Mouse (Mus musculus) midbrain, embryonic 14.5 days (tissue): ENCODE measurements around the gene Clca3a1. TPM values are rescaled to one million over a fixed set of nuclear protein-coding genes. Genes with fewer than 3 reads are reported as not detected.

Source experiments
- ATAC-seq: fragments of 200-750 bp; cut with Nextera tagmentation; 2 replicates; pipeline ENCODE4 v1.8.0; 2017; ENCODE audit warnings: moderate number of reproducible peaks, moderate library complexity; ENCODE audit not compliant: low FRiP score, low TSS enrichment
- DNase-seq: peaks from one replicate; pipeline ENCODE4 v3.0.0-alpha.2; 2015
- H3K27ac ChIP-seq: fragments of 300-500 bp; sonication (generic); replicated peaks from 2 replicates; pipeline ENCODE4 v1.5.1; 2014; ENCODE audit warnings: mild to moderate bottlenecking, low read depth, low read length, moderate library complexity
- H3K27me3 ChIP-seq: fragments of 300-500 bp; sonication (generic); 2 replicates; pipeline ENCODE4 v1.6.1; 2014; ENCODE audit warnings: low read length, control low read depth, mixed read lengths; ENCODE audit not compliant: control insufficient read depth, insufficient read depth
- H3K36me3 ChIP-seq: fragments of 300-500 bp; sonication (generic); 2 replicates; pipeline ENCODE4 v1.6.1; 2014; ENCODE audit warnings: low read length, control low read depth; ENCODE audit not compliant: control insufficient read depth, insufficient read depth
- H3K4me1 ChIP-seq: fragments of 300-500 bp; sonication (generic); 2 replicates; pipeline ENCODE4 v1.6.1; 2014; ENCODE audit warnings: mild to moderate bottlenecking, antibody characterized with exemption, low read length, control low read depth; ENCODE audit not compliant: control insufficient read depth, insufficient read depth
- H3K4me2 ChIP-seq: fragments of 300-500 bp; sonication (generic); 2 replicates; pipeline ENCODE4 v1.6.1; 2014; ENCODE audit warnings: mild to moderate bottlenecking, low read length, moderate library complexity
- H3K4me3 ChIP-seq: fragments of 300-500 bp; sonication (generic); replicated peaks from 2 replicates; pipeline ENCODE4 v1.5.1; 2014; ENCODE audit warnings: low read depth, low read length
- H3K9ac ChIP-seq: fragments of 300-500 bp; sonication (generic); replicated peaks from 2 replicates; pipeline ENCODE4 v1.6.1; 2014; ENCODE audit warnings: mild to moderate bottlenecking, low read length, moderate library complexity
- H3K9me3 ChIP-seq: fragments of 300-500 bp; sonication (generic); 2 replicates; pipeline ENCODE4 v1.6.1; 2016; ENCODE audit warnings: low read length, control low read depth, mixed read lengths; ENCODE audit not compliant: control insufficient read depth
- WGBS: fragments of 180-500 bp; shearing (Covaris S2); extraction: QIAGEN DNeasy Blood & Tissue Kit; methylation state at CpG from one replicate; pipeline ENCODE4 v1.1.7; 2014; 5-methylcytosine and 5-hydroxymethylcytosine counted together
- polyA plus RNA-seq: library from polyadenylated mRNA; unstranded; fragments of >200 nt; fragmentation: Nextera tagmentation; extraction: Ambion mirVana; gene quantifications from 2 replicates; pipeline ENCODE4 v1.2.1, GENCODE M21; 2014

The Clca3a1 gene
- polyA plus RNA-seq, 1 experiment from 2014 or later, result 0.25 TPM

GRCm38 (mm10) chr3:144714606-144715005 lies 46.2 kb downstream of the Clca3a1 start:
- WGBS, result 86% methylated on average over 8 of the region's 8 CpGs
- H3K9me3 ChIP-seq, result no peaks in the 10 kb centered on the region
- H3K4me3 ChIP-seq, result no peak overlapping the region
- no peak overlapping the region for H3K27ac ChIP-seq
- no peak overlapping the region for H3K9ac ChIP-seq
- ATAC-seq (no peak), DNase-seq (no peak)
- peaks cover 21% of the 10 kb centered on the region for H3K4me1 ChIP-seq
- H3K4me2 ChIP-seq, result no peak overlapping the region
- H3K36me3 ChIP-seq, result peaks cover 22% of the 10 kb centered on the region
- H3K27me3 ChIP-seq, result no peaks in the 10 kb centered on the region

GRCm38 (mm10) chr3:144714126-144714525 lies 46.7 kb downstream of the Clca3a1 start:
- H3K27me3 ChIP-seq, result no peaks in the 10 kb centered on the region
- WGBS, result 55% methylated on average over 7 of the region's 7 CpGs
- no peak overlapping the region for H3K27ac ChIP-seq
- no peak overlapping the region for H3K4me3 ChIP-seq
- no peaks in the 10 kb centered on the region for H3K9me3 ChIP-seq
- no peak overlapping the region for H3K9ac ChIP-seq
- DNase-seq (no peak), ATAC-seq (no peak)
- H3K4me2 ChIP-seq, result no peak overlapping the region
- H3K36me3 ChIP-seq, result peaks cover 24% of the 10 kb centered on the region
- peaks cover 21% of the 10 kb centered on the region for H3K4me1 ChIP-seq

DNA sequence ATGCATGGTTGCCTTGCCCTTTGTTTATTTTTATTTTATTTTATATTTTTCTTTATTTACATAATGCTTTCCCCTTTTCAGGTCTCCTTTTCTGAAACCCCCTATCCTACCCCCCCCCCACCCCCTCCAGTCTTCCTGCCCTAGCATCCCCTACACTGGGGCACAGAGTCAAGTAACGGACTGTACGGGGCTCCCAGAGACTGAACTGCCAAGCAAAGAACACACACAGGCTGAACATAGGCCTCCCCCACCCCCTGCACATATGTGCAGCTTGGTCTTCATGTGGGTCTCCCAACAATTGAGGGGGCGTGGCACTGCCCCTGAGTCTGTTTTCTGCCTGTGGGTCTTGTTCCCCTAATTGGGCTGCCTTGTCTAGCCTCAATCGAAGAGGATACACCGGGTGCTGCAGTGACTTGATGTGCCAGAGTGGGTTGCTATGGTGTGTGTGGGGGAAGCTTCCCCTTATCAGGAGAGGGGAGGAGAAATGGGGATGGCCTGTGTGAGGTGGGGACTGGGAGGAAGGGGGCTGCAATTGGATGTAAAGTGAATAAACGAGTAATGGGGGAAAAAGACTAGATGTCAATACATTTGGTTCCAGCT lies 49.1 kb downstream of the Clca3a1 start:
- no peak overlapping the region for H3K9ac ChIP-seq
- no peak overlapping the region for H3K27ac ChIP-seq
- ATAC-seq, result no peak
- H3K9me3 ChIP-seq, result no peaks in the 10 kb centered on the region
- H3K36me3 ChIP-seq, result peaks cover 41% of the 10 kb centered on the region
- no peak for DNase-seq
- H3K4me3 ChIP-seq, result no peak overlapping the region
- WGBS, result 79% methylated on average over 6 of the region's 6 CpGs
- 0 out of 2 replicates have a peak, but pooled peaks cover 5% of the 10 kb centered on the region for H3K4me1 ChIP-seq
- H3K4me2 ChIP-seq, result no peak overlapping the region
- no peaks in the 10 kb centered on the region for H3K27me3 ChIP-seq

GRCm38 (mm10) chr3:144708612-144709011 lies 52.2 kb downstream of the Clca3a1 start:
- Histone ChIP-seq H3K9me3 (no peaks in the 10 kb centered on the region), H3K36me3 (peaks cover 57% of the 10 kb centered on the region), H3K4me1 (no peaks in the 10 kb centered on the region), H3K4me3 (no peak overlapping the region), H3K4me2 (no peak overlapping the region), H3K27me3 (no peaks in the 10 kb centered on the region), H3K27ac (no peak overlapping the region), H3K9ac (no peak overlapping the region)
- ATAC-seq (no peak), DNase-seq (no peak)
- 93% methylated on average over 5 of the region's 5 CpGs for WGBS

GRCm38 (mm10) chr3:144703959-144704358 lies 56.8 kb downstream of the Clca3a1 start:
- no peak overlapping the region for H3K4me3 ChIP-seq
- no peaks in the 10 kb centered on the region for H3K4me1 ChIP-seq
- no peaks in the 10 kb centered on the region for H3K27me3 ChIP-seq
- DNase-seq (no peak), ATAC-seq (no peak)
- no peaks in the 10 kb centered on the region for H3K9me3 ChIP-seq
- no peak overlapping the region for H3K27ac ChIP-seq
- 88% methylated on average over 6 of the region's 6 CpGs for WGBS
- peaks cover 56% of the 10 kb centered on the region for H3K36me3 ChIP-seq
- H3K9ac ChIP-seq, result no peak overlapping the region
- no peak overlapping the region for H3K4me2 ChIP-seq

GRCm38 (mm10) chr3:144698790-144699433 lies 61.9 kb downstream of the Clca3a1 start:
- Histone ChIP-seq H3K27me3 (no peaks in the 10 kb centered on the region), H3K4me3 (no peak overlapping the region), H3K27ac (no peak overlapping the region), H3K36me3 (peaks cover 71% of the 10 kb centered on the region), H3K4me1 (no peaks in the 10 kb centered on the region), H3K4me2 (no peak overlapping the region), H3K9ac (no peak overlapping the region), H3K9me3 (no peaks in the 10 kb centered on the region)
- DNase-seq (no peak), ATAC-seq (no peak)
- 92% methylated on average over 5 of the region's 5 CpGs for WGBS

GRCm38 (mm10) chr3:144697942-144698341 lies 62.8 kb downstream of the Clca3a1 start:
- DNase-seq (no peak), ATAC-seq (no peak)
- no peaks in the 10 kb centered on the region for H3K27me3 ChIP-seq
- no peak overlapping the region for H3K27ac ChIP-seq
- H3K4me2 ChIP-seq, result no peak overlapping the region
- H3K9ac ChIP-seq, result no peak overlapping the region
- H3K9me3 ChIP-seq, result no peaks in the 10 kb centered on the region
- WGBS, result 93% methylated on average over 3 of the region's 3 CpGs
- H3K36me3 ChIP-seq, result peaks cover 72% of the 10 kb centered on the region
- no peaks in the 10 kb centered on the region for H3K4me1 ChIP-seq
- H3K4me3 ChIP-seq, result no peak overlapping the region

DNA sequence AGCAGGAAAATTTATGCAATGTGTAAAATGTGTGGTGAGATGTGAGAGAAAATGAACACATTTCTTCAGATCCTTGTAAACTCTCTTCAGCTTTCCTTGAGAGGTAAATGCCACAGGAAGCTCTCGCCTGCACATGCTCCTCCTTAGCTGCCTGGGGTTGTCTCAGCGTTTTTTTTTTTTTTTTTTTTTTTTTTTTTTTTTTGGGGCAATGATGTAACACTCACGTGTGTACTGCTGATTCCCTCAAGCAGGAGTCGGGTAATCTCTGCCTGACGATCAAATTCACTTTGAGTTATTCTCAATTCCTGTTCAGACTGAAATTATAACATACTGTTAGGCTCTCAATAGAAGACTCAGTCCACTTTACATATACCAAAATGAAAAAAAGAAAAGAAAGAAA lies 63.6 kb downstream of the Clca3a1 start:
- Histone ChIP-seq H3K9me3 (no peaks in the 10 kb centered on the region), H3K36me3 (peaks cover 69% of the 10 kb centered on the region), H3K27me3 (no peaks in the 10 kb centered on the region), H3K4me3 (no peak overlapping the region), H3K9ac (no peak overlapping the region), H3K4me2 (no peak overlapping the region), H3K4me1 (no peaks in the 10 kb centered on the region), H3K27ac (no peak overlapping the region)
- DNase-seq (no peak), ATAC-seq (no peak)
- WGBS, result 79% methylated on average over 5 of the region's 5 CpGs

- DNase-seq (no peak), ATAC-seq (no peak)
- Histone ChIP-seq H3K36me3 (peaks cover 76% of the 10 kb centered on the region), H3K27me3 (no peaks in the 10 kb centered on the region), H3K9ac (no peak overlapping the region), H3K27ac (no peak overlapping the region), H3K4me1 (no peaks in the 10 kb centered on the region), H3K9me3 (no peaks in the 10 kb centered on the region), H3K4me3 (no peak overlapping the region), H3K4me2 (no peak overlapping the region)
- 93% methylated on average over 7 of the region's 7 CpGs for WGBS
Observed at GRCm38 (mm10) chr3:144694941-144695340, 65.8 kb downstream of the Clca3a1 start.
